In genomic region chr1:157076781-157077705, GRCm38 (mm10) we compare ENCODE assay signal across 8 mouse cellular contexts. TPM values are rescaled to one million over a fixed set of nuclear protein-coding genes. Genes with fewer than 3 reads are reported as not detected.
A peak's percentile ranks its signal among the peaks of the same experiment; 100 is the strongest.
DNase-seq lines count a peak whose midpoint lies in the region; ATAC-seq and TF ChIP-seq lines count a peak whose summit lies in the region.

No protein-coding gene starts in this region.

- no peak for ATAC-seq in midbrain, embryonic 14.5 days (ENCODE audit: low FRiP score, low TSS enrichment)

- no peak overlapping the region for H3K4me2 ChIP-seq in midbrain, embryonic 14.5 days (ENCODE audit: low read length)

- peak; percentile 91 for TF ChIP-seq CTCF in kidney, adult 2 months (conservative IDR thresholded peaks at IDR 0.05; ENCODE audit: insufficient read depth, insufficient read length, low read depth, low read length)
- peak; percentile 99 for TF ChIP-seq CTCF in small intestine, adult 2 months (IDR thresholded peaks at IDR 0.05; ENCODE audit: extremely low read depth, insufficient read length, insufficient replicate concordance, low read depth, low read length)

- H3K4me3 ChIP-seq in kidney, adult 2 months (ENCODE audit: insufficient read depth, low read depth, low read length), result no peak overlapping the region
- H3K4me3 ChIP-seq in limb, embryonic 10.5 days, result no peak overlapping the region
- no peak overlapping the region for H3K4me3 ChIP-seq in midbrain, embryonic 14.5 days (replicated peaks; ENCODE audit: low read depth, low read length)
- peak overlapping the region; percentile 39 for H3K4me3 ChIP-seq in small intestine, adult 2 months (ENCODE audit: low read depth, low read length)

- no peaks in the 10 kb centered on the region for H3K9me3 ChIP-seq in limb, embryonic 10.5 days (replicated peaks)
- H3K9me3 ChIP-seq in midbrain, embryonic 14.5 days (ENCODE audit: control insufficient read depth, low read length), result no peaks in the 10 kb centered on the region

- peak; percentile 75 for DNase-seq in 3134 (ENCODE audit: extremely low read depth, insufficient read length, low spot score)
- DNase-seq in adrenal gland, postnatal 10 days, result peak; percentile 97
- peak; percentile 83 for DNase-seq in embryo, embryonic 9.5 days (ENCODE audit: extremely low spot score)
- DNase-seq in heart, adult 11 months, result peak; percentile 99
- peak; percentile 92 for DNase-seq in kidney, adult 2 months
- DNase-seq in limb, embryonic 10.5 days (ENCODE audit: low spot score), result peak; percentile 93
- DNase-seq in midbrain, embryonic 14.5 days, result peak; percentile 90

- WGBS in kidney, adult 2 months, result 56% methylated on average over 43 of the region's 43 CpGs
- 61% methylated on average over 43 of the region's 43 CpGs for WGBS in limb, embryonic 10.5 days
- WGBS in midbrain, embryonic 14.5 days, result 58% methylated on average over 43 of the region's 43 CpGs
- WGBS in small intestine, adult 2 months, result 53% methylated on average over 43 of the region's 43 CpGs

- no peaks in the 10 kb centered on the region for H3K27me3 ChIP-seq in kidney, adult 2 months (replicated peaks; ENCODE audit: control insufficient read depth, insufficient read depth, low read length)
- H3K27me3 ChIP-seq in limb, embryonic 10.5 days (ENCODE audit: low read depth, poor library complexity, severe bottlenecking), result no peaks in the 10 kb centered on the region
- no peaks in the 10 kb centered on the region for H3K27me3 ChIP-seq in midbrain, embryonic 14.5 days (ENCODE audit: control insufficient read depth, insufficient read depth, low read length)
- H3K27me3 ChIP-seq in small intestine, adult 2 months (ENCODE audit: control insufficient read depth, insufficient read depth, low read length), result no peaks in the 10 kb centered on the region

- no peak for TF ChIP-seq POLR2A in kidney, adult 2 months (IDR thresholded peaks at IDR 0.05; ENCODE audit: low read depth, low read length)
- no peak for TF ChIP-seq POLR2A in small intestine, adult 2 months (IDR thresholded peaks at IDR 0.05; ENCODE audit: low read depth, low read length)

- peak overlapping the region; percentile 4; the same call in 1 of the 2 replicates for H3K27ac ChIP-seq in kidney, adult 2 months (ENCODE audit: insufficient read depth, low read depth, low read length)
- H3K27ac ChIP-seq in limb, embryonic 10.5 days, result no peak overlapping the region
- H3K27ac ChIP-seq in midbrain, embryonic 14.5 days (replicated peaks; ENCODE audit: low read depth, low read length), result no peak overlapping the region
- peak overlapping the region; percentile 41; the same call in 1 of the 2 replicates for H3K27ac ChIP-seq in small intestine, adult 2 months (ENCODE audit: insufficient read depth, low read depth, low read length)

- peaks cover 9% of the 10 kb centered on the region for H3K4me1 ChIP-seq in kidney, adult 2 months (ENCODE audit: control insufficient read depth, insufficient read depth, low read length)
- H3K4me1 ChIP-seq in limb, embryonic 10.5 days, result peaks cover 19% of the 10 kb centered on the region
- peaks cover 8% of the 10 kb centered on the region; the same call in 1 of the 2 replicates for H3K4me1 ChIP-seq in midbrain, embryonic 14.5 days (ENCODE audit: control insufficient read depth, insufficient read depth, low read length)
- H3K4me1 ChIP-seq in small intestine, adult 2 months (ENCODE audit: control insufficient read depth, insufficient read depth, insufficient read length, low read length), result peaks cover 12% of the 10 kb centered on the region

- H3K9ac ChIP-seq in midbrain, embryonic 14.5 days (replicated peaks; ENCODE audit: low read length), result no peak overlapping the region

- no peaks in the 10 kb centered on the region for H3K36me3 ChIP-seq in kidney, adult 2 months (ENCODE audit: control insufficient read depth, insufficient read depth, low read length)
- no peaks in the 10 kb centered on the region for H3K36me3 ChIP-seq in limb, embryonic 10.5 days
- H3K36me3 ChIP-seq in midbrain, embryonic 14.5 days (ENCODE audit: control insufficient read depth, insufficient read depth, low read length), result no peaks in the 10 kb centered on the region
- H3K36me3 ChIP-seq in small intestine, adult 2 months (ENCODE audit: control insufficient read depth, insufficient read depth, low read length), result no peaks in the 10 kb centered on the region

RNA-seq across cellular contexts. Expression of gene Tex35, which starts 31.4 kb away (rescaled TPM):
- not detected for total RNA-seq in adrenal gland, postnatal 10 days (2021)
- 0.12 and 0.13 TPM in 2 replicates for polyA plus RNA-seq in kidney, adult 2 months (2012; rRNA removed)
- not detected in 2 replicates for polyA plus RNA-seq in limb, embryonic 10.5 days (2016; fragmentation: Nextera tagmentation; extraction: Ambion mirVana)
- polyA plus RNA-seq in midbrain, embryonic 14.5 days (2014; fragmentation: Nextera tagmentation; extraction: Ambion mirVana), result not detected in 2 replicates
- not detected in 2 replicates for polyA plus RNA-seq in small intestine, adult 2 months (2012; rRNA removed)

Comparison
In these comparisons a context has a peak if more than half of its experiments do, and no peak if none do; other contexts are left out.
1. H3K27ac ChIP-seq: peak in kidney, adult 2 months (single experiment) and small intestine, adult 2 months (single experiment); none in limb, embryonic 10.5 days (single experiment) and midbrain, embryonic 14.5 days (single experiment).
2. Peak in every context shown above with its lines, with median percentiles within 50 percentile points of each other: DNase-seq.